Mouse (Mus musculus) left cerebral cortex, postnatal 10 days (tissue): ENCODE measurements at regions not wholly inside any gene's neighbourhood (a gene's known extent, or its start where the extent isn't known, plus 50 kb on each side); places are given as distances from the start of the nearest gene placed in this dataset.
A peak's percentile ranks its signal among the peaks of the same experiment; 100 is the strongest.

ENCODE experiments used
- DNase-seq, 2 experiments: peaks; one replicate each; pipeline ENCODE4 v3.0.0; 2021 to 2022; ENCODE audit warnings: low spot score in 2 of 2, mixed read lengths in 1 of 2; ENCODE audit errors: extremely low spot score in 1 of 2
- intact Hi-C: fragments of 180-260 bp; cut with DNase I; formaldehyde crosslinking; loops from one replicate; pipeline ENCODE4 v1.15.1; 2025

DNA sequence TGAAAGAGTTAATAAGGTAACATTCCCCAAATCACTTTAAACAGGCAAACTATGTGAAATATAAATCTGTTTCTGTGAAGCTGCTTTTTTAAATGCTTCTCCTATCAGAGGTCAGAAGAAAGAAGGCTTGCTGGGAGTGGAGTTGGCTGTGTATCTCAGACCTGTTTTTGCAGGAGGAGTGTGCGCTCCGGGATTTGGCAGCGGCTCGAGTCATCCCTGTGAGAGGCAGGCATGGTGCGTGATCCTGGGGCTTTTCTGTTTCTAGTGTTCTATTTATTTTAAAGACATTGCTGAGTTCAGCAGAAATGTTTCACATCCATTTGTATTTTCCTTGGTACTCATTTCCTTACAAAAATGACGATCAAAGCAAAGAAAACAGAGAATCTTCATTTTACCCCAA, 91.0 kb upstream of the Gjb6 start:
- peak in 1 of 2 experiments; percentile 78 for DNase-seq
- intact Hi-C loops, result no loop called here

DNA sequence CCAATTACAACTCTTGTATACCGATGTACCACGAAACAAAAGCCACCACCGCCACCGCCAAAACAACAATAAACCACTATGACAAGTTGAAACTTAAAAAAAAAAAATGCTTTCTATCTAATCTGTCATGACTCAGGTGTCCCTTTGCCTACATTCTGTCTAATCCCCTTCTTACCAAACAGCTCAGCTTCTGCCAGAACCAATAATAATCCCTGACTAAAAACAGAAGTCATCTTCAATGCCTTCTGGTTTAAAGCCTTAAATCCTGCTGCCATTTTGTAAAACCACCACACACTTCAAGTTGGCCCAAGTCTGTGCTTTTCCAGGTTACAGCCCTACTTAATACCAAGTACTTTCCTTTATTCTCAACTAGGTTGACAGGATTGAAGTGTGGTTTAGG, 86.9 kb upstream of the Gjb6 start:
- intact Hi-C loops, result no loop called here

GRCm38 (mm10) chr14:57219643-57220042, 86.2 kb upstream of the Gjb6 start:
- intact Hi-C loops, result no loop called here
- DNase-seq, result no peak

More for the DNA sequence above, 86.9 kb upstream of the Gjb6 start:
- DNase-seq, result no peak

GRCm38 (mm10) chr14:57219097-57219618, 85.7 kb upstream of the Gjb6 start:
- no peak for DNase-seq
- intact Hi-C loops, result no loop called here

DNA sequence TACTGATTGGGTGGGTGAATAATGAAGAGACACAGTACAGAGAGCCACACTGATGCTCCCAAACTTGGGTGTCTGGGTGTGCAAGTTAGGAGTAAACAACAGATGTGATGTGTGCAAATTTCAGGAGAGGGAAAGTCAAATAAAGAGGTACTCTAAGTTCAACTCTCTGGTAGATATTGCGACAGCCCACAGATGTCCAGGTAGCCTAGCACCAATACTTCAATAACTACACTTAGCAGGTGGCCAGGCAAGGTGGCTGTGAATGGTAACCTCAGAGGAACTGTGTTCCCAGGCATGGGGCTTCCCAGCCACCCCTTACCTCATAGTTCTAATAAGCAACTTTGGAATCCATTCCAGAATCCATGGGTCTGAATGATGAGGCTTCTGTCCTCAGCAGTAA, 54.4 kb upstream of the Gjb6 start:
- intact Hi-C loops, result no loop called here
- no peak for DNase-seq
